Mouse (Mus musculus) intestine, embryonic 16.5 days (tissue): ENCODE results near the gene Egfl8. TPM values are rescaled to one million over a fixed set of nuclear protein-coding genes. Genes with fewer than 3 reads are reported as not detected.

Experiments used
- ATAC-seq: fragments of 200-750 bp; cut with Nextera tagmentation; 2 replicates; pipeline ENCODE4 v1.8.0; 2017; ENCODE audit warnings: moderate TSS enrichment, moderate library complexity
- H3K27ac ChIP-seq: fragments of 300-500 bp; sonication (generic); 2 replicates; pipeline ENCODE4 v1.5.1; 2014; ENCODE audit warnings: mild to moderate bottlenecking, low read length
- H3K27me3 ChIP-seq: fragments of 300-500 bp; sonication (generic); replicated peaks from 2 replicates; pipeline ENCODE4 v1.6.1; 2014; ENCODE audit warnings: low read length, control low read depth, mixed read lengths; ENCODE audit not compliant: control insufficient read depth, insufficient read depth
- H3K36me3 ChIP-seq: fragments of 300-500 bp; sonication (generic); 2 replicates; pipeline ENCODE4 v1.6.1; 2014; ENCODE audit warnings: low read length, control low read depth; ENCODE audit not compliant: control insufficient read depth, insufficient read depth
- H3K4me1 ChIP-seq: fragments of 300-500 bp; sonication (generic); 2 replicates; pipeline ENCODE4 v1.6.1; 2014; ENCODE audit warnings: low read length, control low read depth, mixed read lengths; ENCODE audit not compliant: control insufficient read depth, insufficient read depth
- H3K4me2 ChIP-seq: fragments of 300-500 bp; sonication (generic); 2 replicates; pipeline ENCODE4 v1.6.1; 2014; ENCODE audit warnings: low read depth, low read length, control low read depth
- H3K4me3 ChIP-seq: fragments of 300-500 bp; sonication (generic); 2 replicates; pipeline ENCODE4 v1.5.1; 2014; ENCODE audit warnings: mild to moderate bottlenecking, low read length
- H3K9ac ChIP-seq: fragments of 300-500 bp; sonication (generic); 2 replicates; pipeline ENCODE4 v1.6.1; 2014; ENCODE audit warnings: low read depth, low read length
- H3K9me3 ChIP-seq: fragments of 300-500 bp; sonication (generic); 2 replicates; pipeline ENCODE4 v1.6.1; 2016; ENCODE audit warnings: low read length, control low read depth; ENCODE audit not compliant: control insufficient read depth
- WGBS: fragments of 180-500 bp; shearing (Covaris S2); extraction: QIAGEN DNeasy Blood & Tissue Kit; methylation state at CpG from one replicate; pipeline ENCODE4 v1.1.7; 2014; 5-methylcytosine and 5-hydroxymethylcytosine counted together
- polyA plus RNA-seq: library from polyadenylated mRNA; unstranded; fragments of >200 nt; fragmentation: Nextera tagmentation; extraction: Ambion mirVana; gene quantifications from 2 replicates; pipeline ENCODE4 v1.2.1, GENCODE M21; 2015

The Egfl8 gene
- polyA plus RNA-seq, 1 experiment from 2014 or later = 4.6 TPM

DNA sequence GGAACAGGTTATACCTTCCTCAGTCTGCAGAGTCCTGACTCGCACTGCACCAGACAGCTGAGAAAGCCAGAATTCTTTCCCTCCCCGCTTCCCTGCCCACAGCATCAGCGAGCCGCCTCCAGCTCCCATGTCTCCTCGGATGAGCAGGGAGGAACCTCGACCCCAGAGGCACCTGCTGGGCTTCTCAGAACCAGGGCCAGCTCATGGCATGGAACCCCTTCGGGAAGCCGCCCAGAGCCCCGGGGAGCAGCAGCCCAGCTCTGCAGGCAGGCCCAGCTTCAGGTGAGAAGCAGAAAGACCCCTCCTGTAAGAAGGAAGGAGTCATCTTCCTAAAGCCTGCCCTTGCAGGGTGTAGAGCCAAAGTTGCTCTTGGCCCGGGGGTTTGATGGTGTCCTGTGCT, 36.8 kb upstream of the Egfl8 start:
- no peak for ATAC-seq
- Histone ChIP-seq H3K4me1 (peaks cover 30% of the 10 kb centered on the region), H3K9me3 (no peaks in the 10 kb centered on the region), H3K36me3 (no peaks in the 10 kb centered on the region; the same call in none of the 2 replicates), H3K27ac (no peak overlapping the region), H3K27me3 (no peaks in the 10 kb centered on the region), H3K9ac (no peak overlapping the region), H3K4me2 (no peak overlapping the region), H3K4me3 (no peak overlapping the region)
- 87% methylated on average over 10 of the region's 10 CpGs for WGBS

DNA sequence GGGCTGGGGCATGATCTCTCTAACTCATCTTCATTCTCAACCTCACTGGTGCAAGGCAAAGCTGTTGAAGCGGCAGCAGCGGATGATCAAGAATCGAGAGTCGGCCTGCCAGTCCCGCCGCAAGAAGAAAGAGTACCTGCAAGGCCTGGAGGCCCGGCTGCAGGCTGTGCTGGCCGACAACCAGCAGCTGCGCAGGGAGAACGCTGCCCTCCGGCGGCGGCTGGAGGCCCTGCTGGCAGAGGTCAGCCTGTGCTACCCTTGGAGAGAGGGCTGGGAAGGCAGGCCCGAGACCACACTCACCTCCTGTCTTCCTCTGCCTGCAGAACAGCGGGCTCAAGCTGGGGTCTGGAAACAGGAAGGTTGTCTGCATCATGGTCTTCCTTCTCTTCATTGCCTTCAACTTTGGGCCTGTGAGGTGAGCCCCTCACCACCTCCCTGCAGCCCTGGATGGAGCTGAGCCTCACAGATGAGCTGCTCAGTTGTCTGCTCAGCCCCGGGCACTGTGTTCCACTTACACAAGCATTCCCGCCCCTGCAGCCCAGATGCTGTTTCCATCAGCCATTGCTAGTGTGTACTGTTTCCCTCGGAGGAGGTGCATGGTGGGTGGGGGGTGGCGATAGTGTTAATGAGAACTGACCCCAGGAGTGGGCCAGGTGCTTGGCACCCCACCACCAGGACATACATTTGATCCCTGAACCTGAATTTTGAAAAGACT, 35.9 kb upstream of the Egfl8 start:
- Histone ChIP-seq H3K9me3 (no peaks in the 10 kb centered on the region), H3K4me1 (peaks cover 27% of the 10 kb centered on the region), H3K36me3 (no peaks in the 10 kb centered on the region; the same call in none of the 2 replicates), H3K4me3 (no peak overlapping the region), H3K4me2 (no peak overlapping the region), H3K27ac (no peak overlapping the region), H3K27me3 (no peaks in the 10 kb centered on the region), H3K9ac (no peak overlapping the region)
- no peak for ATAC-seq
- WGBS = 40% methylated on average over 19 of the region's 19 CpGs

DNA sequence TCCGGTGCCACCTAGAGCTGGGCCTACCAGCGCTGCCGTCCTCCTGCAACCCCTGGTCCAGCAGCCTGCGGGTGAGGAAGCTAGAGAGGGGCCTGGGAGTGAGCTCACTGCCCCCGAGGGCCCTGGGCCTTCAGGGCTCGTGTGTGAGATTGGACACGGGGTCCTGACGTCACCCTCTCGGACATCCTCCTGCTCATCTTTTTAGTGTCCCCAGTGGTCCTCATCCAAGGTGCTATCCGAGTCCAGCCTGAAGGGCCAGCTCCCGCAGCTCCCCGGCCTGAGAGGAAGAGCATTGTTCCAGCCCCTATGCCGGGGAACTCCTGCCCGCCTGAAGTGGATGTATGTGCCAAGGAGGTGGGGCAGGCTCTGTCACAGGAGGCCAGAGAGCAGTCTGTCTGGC, 35.0 kb upstream of the Egfl8 start:
- no peak overlapping the region for H3K27ac ChIP-seq
- no peak overlapping the region for H3K9ac ChIP-seq
- H3K27me3 ChIP-seq = no peaks in the 10 kb centered on the region
- H3K4me2 ChIP-seq = no peak overlapping the region
- H3K36me3 ChIP-seq = no peaks in the 10 kb centered on the region; the same call in none of the 2 replicates
- no peak for ATAC-seq
- H3K9me3 ChIP-seq = no peaks in the 10 kb centered on the region
- H3K4me1 ChIP-seq = peaks cover 19% of the 10 kb centered on the region
- no peak overlapping the region for H3K4me3 ChIP-seq
- WGBS = 93% methylated on average over 14 of the region's 14 CpGs

DNA sequence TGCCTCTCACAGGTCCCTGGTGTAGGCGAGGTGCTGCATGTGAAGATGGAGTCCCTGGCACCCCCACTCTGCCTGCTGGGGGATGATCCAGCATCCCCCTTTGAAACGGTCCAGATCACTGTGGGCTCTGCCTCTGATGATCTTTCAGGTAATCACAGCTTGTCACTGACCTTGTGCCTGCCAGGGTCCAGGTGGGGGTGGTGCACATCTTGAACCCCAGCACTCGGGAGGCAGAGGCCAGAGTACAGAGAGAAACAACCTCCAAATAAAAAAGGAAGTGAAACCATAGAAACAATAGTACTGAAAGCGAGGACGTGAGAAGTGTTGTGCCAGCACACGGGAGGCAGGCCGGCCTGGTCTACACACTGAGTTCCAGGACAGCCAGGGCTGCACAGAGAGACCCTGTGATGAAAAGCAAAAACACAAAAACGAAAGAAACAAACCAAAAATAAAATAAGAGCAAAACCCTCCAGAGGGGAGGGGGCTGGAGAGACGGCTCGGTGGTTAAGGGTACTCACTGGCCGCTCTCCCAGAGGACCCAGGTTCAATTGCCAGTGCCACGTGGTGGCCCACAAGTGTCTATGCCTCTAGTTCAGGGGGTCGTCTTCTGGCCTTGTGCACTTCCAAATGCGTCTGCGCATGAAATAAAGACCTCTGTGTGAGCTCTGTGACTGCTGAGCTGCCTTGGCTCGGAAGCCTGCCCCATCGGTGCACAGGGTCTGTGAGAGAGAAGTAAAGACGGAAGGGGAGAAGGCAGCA, 33.5 kb upstream of the Egfl8 start:
- Histone ChIP-seq H3K36me3 (no peaks in the 10 kb centered on the region; the same call in none of the 2 replicates), H3K27me3 (no peaks in the 10 kb centered on the region), H3K9me3 (no peaks in the 10 kb centered on the region), H3K4me1 (peaks cover 15% of the 10 kb centered on the region), H3K27ac (no peak overlapping the region), H3K4me3 (no peak overlapping the region), H3K4me2 (no peak overlapping the region), H3K9ac (no peak overlapping the region)
- 87% methylated on average over 18 of the region's 18 CpGs for WGBS
- no peak for ATAC-seq

DNA sequence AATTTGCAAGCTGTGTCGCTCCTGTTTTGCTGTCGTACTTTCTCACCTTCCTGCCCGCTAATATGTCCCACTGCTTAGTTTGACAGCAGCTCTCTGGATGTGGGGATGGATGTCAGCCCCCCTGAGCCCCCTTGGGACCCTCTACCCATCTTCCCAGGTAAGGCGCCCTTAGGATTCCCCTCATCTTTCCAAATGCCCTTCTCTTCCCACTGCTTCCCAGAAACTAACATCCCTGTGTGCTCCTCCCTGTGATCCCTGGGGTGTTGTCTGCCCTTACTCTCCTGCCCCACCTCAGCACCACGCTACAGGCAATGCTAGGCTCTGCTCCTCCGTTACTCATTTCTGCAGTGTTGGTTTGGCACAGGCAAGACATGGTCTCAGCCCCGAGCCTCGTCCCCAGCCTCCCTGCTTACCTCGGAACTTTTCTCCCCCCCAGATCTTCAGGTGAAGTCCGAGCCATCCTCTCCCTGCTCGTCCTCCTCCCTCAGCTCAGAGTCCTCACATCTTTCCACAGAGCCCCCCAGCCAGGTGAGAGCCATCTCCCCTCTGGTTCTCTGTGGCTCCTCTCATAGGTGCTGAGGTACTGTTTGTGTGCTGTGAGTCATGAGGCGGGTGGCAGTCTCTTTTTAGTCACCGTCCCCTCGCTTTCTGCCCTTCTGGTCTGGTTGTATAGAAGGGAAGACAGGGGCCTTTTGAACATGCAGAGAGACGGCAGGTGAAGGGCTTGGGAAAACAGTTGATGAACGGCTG, 32.5 kb upstream of the Egfl8 start:
- H3K27ac ChIP-seq = no peak overlapping the region
- no peaks in the 10 kb centered on the region for H3K9me3 ChIP-seq
- peak overlapping the region; percentile 91; the same call in 1 of the 2 replicates for H3K9ac ChIP-seq
- no peaks in the 10 kb centered on the region; the same call in none of the 2 replicates for H3K36me3 ChIP-seq
- H3K4me2 ChIP-seq = peak overlapping the region; percentile 91
- peak overlapping the region; percentile 100; the same call in 1 of the 2 replicates for H3K4me3 ChIP-seq
- no peak for ATAC-seq
- no peaks in the 10 kb centered on the region for H3K27me3 ChIP-seq
- H3K4me1 ChIP-seq = peaks cover 15% of the 10 kb centered on the region
- WGBS = 85% methylated on average over 16 of the region's 16 CpGs

DNA sequence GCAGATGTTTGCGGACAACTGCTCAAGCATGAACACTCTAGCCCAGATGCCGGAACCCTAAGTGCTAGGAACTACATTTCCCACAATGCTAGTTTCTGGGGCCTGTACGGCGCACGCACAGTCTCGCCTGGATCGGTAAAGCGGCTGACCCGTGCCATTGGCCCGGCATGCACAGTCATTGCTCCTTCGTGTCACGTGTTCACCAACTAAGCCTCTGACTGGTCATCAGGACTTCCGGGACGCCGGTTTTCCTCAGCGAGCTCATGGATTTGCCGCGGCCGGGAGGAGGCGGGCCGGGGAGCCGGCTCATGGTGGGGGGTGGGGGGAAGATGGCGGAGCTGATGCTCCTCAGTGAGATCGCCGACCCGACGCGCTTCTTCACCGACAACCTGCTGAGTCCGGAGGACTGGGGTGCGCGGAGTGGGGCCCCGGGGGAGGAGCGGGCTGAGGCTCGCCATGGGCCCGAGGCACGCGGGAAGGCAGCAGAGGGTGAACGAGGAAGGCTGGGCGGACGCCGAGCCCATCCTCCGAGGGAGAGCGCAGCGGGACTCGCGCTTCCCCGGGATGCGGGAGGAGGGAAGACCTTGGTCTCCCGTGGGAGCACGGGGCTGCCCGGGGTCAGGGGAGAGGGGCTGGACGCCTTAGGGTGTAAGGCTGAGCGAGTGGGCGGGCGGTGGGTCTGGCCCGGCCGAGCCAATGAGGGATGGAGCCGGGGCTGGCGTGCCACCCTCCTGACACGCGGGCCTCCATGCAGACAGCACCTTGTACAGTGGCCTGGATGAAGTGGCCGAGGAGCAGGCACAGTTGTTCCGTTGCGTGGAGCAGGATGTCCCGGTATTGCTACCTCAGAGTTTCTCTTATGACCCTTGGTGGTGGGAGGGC, 31.4 kb upstream of the Egfl8 start, which contains the start of gene Atf6b:
TSS of gene Atf6b (plus strand) at position 241 of the 882 bp plus-strand sequence.
- no peaks in the 10 kb centered on the region for H3K9me3 ChIP-seq
- peaks cover 15% of the 10 kb centered on the region for H3K4me1 ChIP-seq
- H3K36me3 ChIP-seq = no peaks in the 10 kb centered on the region; the same call in none of the 2 replicates
- peak within 1 kb of the TSS; percentile 91 for H3K9ac ChIP-seq
- under 1% methylated on average over 66 of the region's 66 CpGs for WGBS
- peak within 1 kb of the TSS; percentile 43; the same call in 1 of the 2 replicates for H3K27ac ChIP-seq
- peak within 1 kb of the TSS; percentile 100 for H3K4me3 ChIP-seq
- H3K4me2 ChIP-seq = peak within 1 kb of the TSS; percentile 91
- ATAC-seq = peak; percentile 97
- no peaks in the 10 kb centered on the region for H3K27me3 ChIP-seq

DNA sequence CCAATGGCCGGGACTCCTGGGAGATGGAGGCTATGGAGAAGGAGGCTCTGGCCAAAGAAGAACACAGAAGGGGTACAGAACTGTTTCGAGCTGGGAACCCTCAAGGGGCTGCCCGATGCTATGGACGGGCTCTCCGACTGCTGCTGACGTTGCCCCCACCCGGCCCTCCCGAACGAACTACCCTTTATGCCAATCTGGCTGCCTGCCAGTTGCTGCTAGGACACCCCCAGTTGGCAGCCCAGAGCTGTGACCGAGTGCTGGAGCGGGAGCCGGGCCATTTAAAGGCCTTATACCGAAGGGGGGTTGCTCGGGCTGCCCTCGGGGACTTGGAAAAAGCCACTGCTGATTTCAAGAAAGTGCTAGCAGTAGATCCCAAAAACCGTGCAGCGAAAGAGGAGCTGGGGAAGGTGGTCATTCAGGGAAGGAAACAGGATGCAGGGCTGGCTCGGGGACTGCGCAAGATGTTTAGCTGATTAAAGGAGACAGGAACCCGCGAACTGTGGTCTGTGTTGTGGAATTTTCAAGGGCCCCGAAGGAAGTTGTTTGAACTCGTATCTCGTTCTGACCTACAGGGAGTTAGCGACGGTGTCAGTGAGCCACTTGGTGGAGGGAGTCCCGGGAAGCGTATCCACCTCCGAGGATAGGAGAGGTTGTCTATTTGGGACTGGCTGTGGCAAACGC, 30.2 kb upstream of the Egfl8 start:
- Histone ChIP-seq H3K4me3 (no peak overlapping the region), H3K27ac (no peak overlapping the region), H3K27me3 (no peaks in the 10 kb centered on the region), H3K4me2 (no peak overlapping the region), H3K36me3 (no peaks in the 10 kb centered on the region; the same call in 1 of the 2 replicates), H3K4me1 (peaks cover 15% of the 10 kb centered on the region), H3K9ac (no peak overlapping the region), H3K9me3 (no peaks in the 10 kb centered on the region)
- ATAC-seq = no peak
- 88% methylated on average over 30 of the region's 30 CpGs for WGBS

DNA sequence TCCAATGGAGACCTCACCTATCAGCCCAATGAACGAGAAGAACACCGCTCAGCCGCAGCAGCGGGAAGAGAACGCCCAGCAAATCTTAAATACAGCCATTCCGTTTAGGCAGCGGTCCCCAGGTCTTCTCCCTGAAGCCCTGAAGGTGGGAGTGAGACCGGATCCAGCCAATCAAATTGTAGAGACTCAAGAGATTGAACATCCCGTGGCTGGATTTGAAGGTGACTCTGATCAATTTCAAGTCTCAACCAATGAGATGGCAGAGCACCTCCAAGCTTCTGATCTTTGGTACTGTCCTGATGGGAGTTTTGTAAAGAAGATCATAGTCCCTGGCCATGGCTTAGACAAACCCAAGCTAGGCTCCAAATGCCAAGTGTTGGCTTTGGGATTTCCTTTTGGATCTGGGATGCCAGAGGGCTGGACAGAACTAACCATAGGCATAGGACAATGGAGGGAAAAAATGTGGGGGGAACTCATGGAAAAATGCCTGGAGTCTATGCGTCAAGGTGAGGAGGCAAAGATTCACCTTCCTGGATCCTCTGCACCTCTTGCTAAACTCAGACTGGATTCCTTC, 29.6 kb upstream of the Egfl8 start:
- no peaks in the 10 kb centered on the region for H3K27me3 ChIP-seq
- 0 out of 2 replicates have a peak overlapping the region, but pooled peaks have one; percentile 49 for H3K27ac ChIP-seq
- no peaks in the 10 kb centered on the region for H3K9me3 ChIP-seq
- no peak for ATAC-seq
- peak overlapping the region; percentile 59 for H3K4me2 ChIP-seq
- H3K9ac ChIP-seq = peak overlapping the region; percentile 65
- peak overlapping the region; percentile 59 for H3K4me3 ChIP-seq
- 41% methylated on average over 10 of the region's 10 CpGs for WGBS
- no peaks in the 10 kb centered on the region; the same call in 1 of the 2 replicates for H3K36me3 ChIP-seq
- peaks cover 15% of the 10 kb centered on the region for H3K4me1 ChIP-seq
